Mouse (Mus musculus) bone marrow, adult 2 months (tissue): Measurements from ENCODE around the gene Kirrel2.
A peak's percentile ranks its signal among the peaks of the same experiment; 100 is the strongest.

Experiments
- CTCF ChIP-seq: fragments of 200-500 bp; IDR thresholded peaks from 2 replicates; pipeline ENCODE4 v1.5.1; 2011; ENCODE audit warnings: low read length, control low read depth; ENCODE audit not compliant: control insufficient read depth, insufficient read depth
- POLR2A ChIP-seq: fragments of 200-500 bp; IDR thresholded peaks from 2 replicates; pipeline ENCODE4 v1.6.1; 2011; ENCODE audit warnings: low read depth, mild to moderate bottlenecking, control low read depth, low read length, borderline replicate concordance; ENCODE audit not compliant: control insufficient read depth

DNA sequence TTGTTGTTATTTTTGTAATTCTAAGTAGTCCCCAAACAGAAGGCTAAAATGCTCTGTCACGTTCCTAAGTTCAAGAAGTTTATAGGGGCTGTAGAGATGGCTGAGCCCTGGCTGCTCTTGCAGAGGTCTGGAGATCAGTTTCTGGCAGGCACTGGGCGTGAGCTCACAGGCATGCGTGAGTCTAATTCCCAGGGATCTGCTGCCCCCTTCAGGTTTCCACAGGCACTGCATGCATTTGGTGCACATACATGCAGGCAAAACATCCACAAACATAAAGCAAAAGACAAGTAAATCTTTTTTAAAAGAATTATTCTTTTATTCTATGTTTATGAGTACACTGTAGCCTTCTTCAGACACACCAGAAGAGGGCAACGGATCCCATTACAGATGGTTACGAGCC, 14.9 kb upstream of the Kirrel2 start:
- TF ChIP-seq CTCF (peak; percentile 80), POLR2A (no peak)
